Mouse (Mus musculus): ENCODE data around the gene Olfr845. TPM values are rescaled to one million over a fixed set of nuclear protein-coding genes. Genes with fewer than 3 reads are reported as not detected.

Gene Olfr845
- not detected in 2 replicates for polyA plus RNA-seq (2015; fragmentation: Nextera tagmentation; extraction: Ambion mirVana)

DNA sequence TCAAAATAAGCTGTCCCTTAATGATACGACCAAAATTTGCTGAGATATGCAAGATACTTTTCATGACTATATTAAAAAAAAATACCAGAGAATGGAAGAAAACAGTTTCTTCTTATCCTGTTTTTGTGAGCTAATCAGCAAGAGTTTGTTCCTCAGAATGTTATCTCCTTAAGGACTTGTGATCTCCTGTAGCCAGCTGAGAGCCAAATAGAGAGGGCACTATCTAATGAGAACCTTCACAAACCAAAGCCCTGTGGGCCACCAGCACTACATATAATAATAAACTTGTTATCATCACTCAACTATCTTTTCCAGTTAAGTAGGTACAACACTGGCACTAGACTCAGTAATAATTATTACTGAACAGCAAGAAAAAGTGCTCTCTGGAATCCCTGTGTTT, at the start of gene Olfr845:
TSS of gene Olfr845 (plus strand) at position 301 of the 400 bp plus-strand sequence.
- Histone ChIP-seq H3K27me3 (no peaks in the 10 kb centered on the region), H3K27ac (no peak within 1 kb of the TSS), H3K36me3 (no peaks in the 10 kb centered on the region), H3K9me3 (no peaks in the 10 kb centered on the region; the same call in 1 of the 2 replicates), H3K4me2 (no peak within 1 kb of the TSS), H3K4me3 (no peak within 1 kb of the TSS), H3K4me1 (no peaks in the 10 kb centered on the region), H3K9ac (no peak within 1 kb of the TSS)
- 66% methylated on average over 1 of the region's 1 CpGs for WGBS
- no peak for ATAC-seq (ENCODE audit: insufficient number of reproducible peaks, low FRiP score, low TSS enrichment, low read depth)

GRCm38 (mm10) chr9:19316047-19316446, 20.2 kb upstream of the Olfr845 start, which contains the start of gene Olfr844:
Gene Olfr844, plus strand, starts transcription at chr9:19316347.
- H3K4me1 ChIP-seq, result no peaks in the 10 kb centered on the region

DNA sequence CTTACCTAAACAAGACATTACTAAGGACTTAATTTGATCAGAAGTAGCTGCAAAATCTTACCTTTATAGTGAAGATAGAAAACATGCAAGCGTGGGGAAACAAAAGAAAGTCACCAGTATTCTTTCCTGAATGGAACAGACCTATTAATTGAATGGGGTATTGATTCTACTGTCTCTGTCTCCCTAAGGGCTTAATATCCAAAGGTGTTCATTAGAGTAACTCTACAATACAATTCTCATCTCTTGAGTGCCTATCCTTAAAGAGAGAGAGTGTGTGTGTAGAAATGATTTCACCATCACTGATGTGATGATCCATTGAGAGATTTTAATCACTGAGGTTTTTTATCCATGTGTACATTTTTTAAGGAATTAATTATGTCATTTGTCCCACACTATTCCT, 27.6 kb downstream of the Olfr845 start, which contains the start of gene Olfr846:
TSS of gene Olfr846 (minus strand) at position 101 of the 400 bp plus-strand sequence.
- Histone ChIP-seq H3K27me3 (no peaks in the 10 kb centered on the region), H3K27ac (no peak within 1 kb of the TSS), H3K9me3 (0 out of 2 replicates have a peak, but pooled peaks cover 3% of the 10 kb centered on the region), H3K9ac (no peak within 1 kb of the TSS), H3K4me2 (no peak within 1 kb of the TSS), H3K4me1 (no peaks in the 10 kb centered on the region), H3K36me3 (no peaks in the 10 kb centered on the region), H3K4me3 (no peak within 1 kb of the TSS)
- no peak for ATAC-seq (ENCODE audit: insufficient number of reproducible peaks, low FRiP score, low TSS enrichment, low read depth)
- 49% methylated on average over 1 of the region's 1 CpGs for WGBS

More at GRCm38 (mm10) chr9:19316047-19316446, 20.2 kb upstream of the Olfr845 start, which contains the start of gene Olfr844:
- Histone ChIP-seq H3K4me2 (no peak within 1 kb of the TSS), H3K36me3 (no peaks in the 10 kb centered on the region), H3K4me3 (no peak within 1 kb of the TSS), H3K9me3 (no peaks in the 10 kb centered on the region), H3K27ac (no peak within 1 kb of the TSS), H3K27me3 (no peaks in the 10 kb centered on the region), H3K9ac (no peak within 1 kb of the TSS)
- ATAC-seq (ENCODE audit: insufficient number of reproducible peaks, low FRiP score, low TSS enrichment, low read depth), result no peak

DNA sequence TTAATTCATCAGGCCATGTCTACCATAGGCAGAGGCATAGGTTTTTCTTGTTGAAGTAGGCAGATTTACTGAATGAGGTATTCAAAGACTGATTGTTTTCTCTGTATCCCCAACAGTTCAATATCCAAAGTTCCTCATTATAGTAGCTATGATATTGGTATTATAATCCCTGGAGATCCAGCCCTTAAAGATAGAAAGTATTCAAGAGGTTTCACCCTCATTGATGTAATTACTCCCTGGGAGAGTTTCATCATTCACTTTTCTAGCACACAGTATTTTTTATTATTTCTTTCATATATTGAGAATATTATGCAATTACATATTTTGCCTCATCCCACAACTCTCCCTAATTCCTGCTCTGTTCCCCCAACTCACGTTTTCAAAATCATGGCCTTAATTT, 42.3 kb downstream of the Olfr845 start, which contains the start of gene Olfr847:
TSS of gene Olfr847 (minus strand) at position 101 of the 400 bp plus-strand sequence.
- no peak within 1 kb of the TSS for H3K4me3 ChIP-seq
- H3K27ac ChIP-seq, result no peak within 1 kb of the TSS
- WGBS, result 62% methylated on average over 1 of the region's 1 CpGs
- H3K9me3 ChIP-seq, result no peaks in the 10 kb centered on the region
- no peaks in the 10 kb centered on the region for H3K36me3 ChIP-seq
- no peak within 1 kb of the TSS for H3K9ac ChIP-seq
- no peak for ATAC-seq (ENCODE audit: insufficient number of reproducible peaks, low FRiP score, low TSS enrichment, low read depth)
- no peaks in the 10 kb centered on the region for H3K4me1 ChIP-seq
- H3K27me3 ChIP-seq, result no peaks in the 10 kb centered on the region
- no peak within 1 kb of the TSS for H3K4me2 ChIP-seq

Other genes with a start within 250 kb of the Olfr845 start
- not detected in 2 replicates for gene Olfr836, start 216.1 kb upstream of the Olfr845 start, polyA plus RNA-seq (2015; fragmentation: Nextera tagmentation; extraction: Ambion mirVana)
- gene Olfr837, start 200.1 kb upstream of the Olfr845 start, polyA plus RNA-seq (2015; fragmentation: Nextera tagmentation; extraction: Ambion mirVana), result not detected in 2 replicates
- gene Olfr839-ps1, start 159.1 kb upstream of the Olfr845 start, polyA plus RNA-seq (2015; fragmentation: Nextera tagmentation; extraction: Ambion mirVana), result not detected in 2 replicates
- gene Olfr843, start 84.5 kb upstream of the Olfr845 start, polyA plus RNA-seq (2015; fragmentation: Nextera tagmentation; extraction: Ambion mirVana), result not detected in 2 replicates
- not detected in 2 replicates for gene Olfr844, start 20.1 kb upstream of the Olfr845 start, polyA plus RNA-seq (2015; fragmentation: Nextera tagmentation; extraction: Ambion mirVana)
- not detected in 2 replicates for gene Olfr846, start 27.5 kb downstream of the Olfr845 start, polyA plus RNA-seq (2015; fragmentation: Nextera tagmentation; extraction: Ambion mirVana)
- gene Olfr847, start 42.2 kb downstream of the Olfr845 start, polyA plus RNA-seq (2015; fragmentation: Nextera tagmentation; extraction: Ambion mirVana), result not detected in 2 replicates
- not detected in 2 replicates for gene Olfr849, start 103.8 kb downstream of the Olfr845 start, polyA plus RNA-seq (2015; fragmentation: Nextera tagmentation; extraction: Ambion mirVana)
- not detected in 2 replicates for gene Olfr850, start 141.8 kb downstream of the Olfr845 start, polyA plus RNA-seq (2015; fragmentation: Nextera tagmentation; extraction: Ambion mirVana)
- gene Olfr851, start 156.8 kb downstream of the Olfr845 start, polyA plus RNA-seq (2015; fragmentation: Nextera tagmentation; extraction: Ambion mirVana), result not detected in 2 replicates
- gene Olfr853, start 204.6 kb downstream of the Olfr845 start, polyA plus RNA-seq (2015; fragmentation: Nextera tagmentation; extraction: Ambion mirVana), result not detected in 2 replicates
- gene Olfr854, start 230.9 kb downstream of the Olfr845 start, polyA plus RNA-seq (2015; fragmentation: Nextera tagmentation; extraction: Ambion mirVana), result not detected in 2 replicates
- not detected in 2 replicates for gene Olfr855, start 246.2 kb downstream of the Olfr845 start, polyA plus RNA-seq (2015; fragmentation: Nextera tagmentation; extraction: Ambion mirVana)